Mouse (Mus musculus) left cerebral cortex, adult 2 months (tissue): ENCODE data around the gene Gucy2d. TPM values are rescaled to one million over a fixed set of nuclear protein-coding genes. Genes with fewer than 3 reads are reported as not detected.
A peak's percentile ranks its signal among the peaks of the same experiment; 100 is the strongest.

Experiments used
- DNase-seq, 2 experiments: peaks; one replicate each; pipeline ENCODE4 v3.0.0; 2021 to 2022; ENCODE audit warnings: low spot score in 2 of 2, mixed read lengths in 1 of 2; ENCODE audit errors: extremely low spot score in 1 of 2
- H3K27ac ChIP-seq: fragments of 200-600 bp; 2 replicates; pipeline ENCODE4 v1.8.1; 2022
- H3K4me3 ChIP-seq: fragments of 200-600 bp; 2 replicates; pipeline ENCODE4 v1.8.1; 2022
- CTCF ChIP-seq: fragments of 200-600 bp; IDR thresholded peaks from 2 replicates; pipeline ENCODE4 v1.8.1; 2022; ENCODE audit warnings: antibody characterized with exemption, mild to moderate bottlenecking, moderate library complexity
- intact Hi-C: fragments of 180-260 bp; cut with DNase I; formaldehyde crosslinking; loops from one replicate; pipeline ENCODE4 v1.15.1; 2025
- long read RNA-seq, 2 experiments: library from polyadenylated mRNA; stranded (forward); transcript quantifications; one replicate each; pipeline ENCODE4 v2.0.0; 2021; ENCODE audit warnings: borderline mapping rate in 2 of 2
- total RNA-seq, 2 experiments: library from RNA; stranded (reverse); gene quantifications; 2 replicates each; pipeline ENCODE4 v1.2.3; 2021

Gucy2d gene
- total RNA-seq, result not detected
- long read RNA-seq, experiment 1, result 0 reads
- long read RNA-seq, experiment 2, result 0 reads

- intact Hi-C loops, result loop anchor here (10.0 kb wide), 1 partner anchor 275 kb away; no protein-coding TSS in a partner anchor
- no peak for DNase-seq
- no peak for TF ChIP-seq CTCF
- H3K4me3 ChIP-seq, result no peak within 1 kb of the TSS
- H3K27ac ChIP-seq, result no peak within 1 kb of the TSS
These were observed at the start of gene Gucy2d for GRCm38 (mm10) chr7:98439956-98440466. Gene Gucy2d (plus strand): TSS chr7:98440416.

- DNase-seq, result no peak
- H3K4me3 ChIP-seq, result no peak overlapping the region
- intact Hi-C loops, result no loop called here
- H3K27ac ChIP-seq, result no peak overlapping the region
- no peak for TF ChIP-seq CTCF
These were observed 49.7 kb upstream of the Gucy2d start for GRCm38 (mm10) chr7:98390486-98390885.

- H3K4me3 ChIP-seq, result no peak overlapping the region
- no peak overlapping the region for H3K27ac ChIP-seq
- TF ChIP-seq CTCF, result no peak
- DNase-seq, result no peak
- intact Hi-C loops, result no loop called here
These were observed 48.8 kb upstream of the Gucy2d start for GRCm38 (mm10) chr7:98391351-98391936.

GRCm38 (mm10) chr7:98392466-98393201 lies 47.6 kb upstream of the Gucy2d start:
- no peak overlapping the region for H3K4me3 ChIP-seq
- intact Hi-C loops, result no loop called here
- no peak overlapping the region for H3K27ac ChIP-seq
- TF ChIP-seq CTCF, result no peak
- no peak for DNase-seq

- Histone ChIP-seq H3K4me3 (no peak overlapping the region), H3K27ac (no peak overlapping the region)
- intact Hi-C loops, result no loop called here
- no peak for TF ChIP-seq CTCF
- no peak for DNase-seq
These were observed 37.3 kb upstream of the Gucy2d start for GRCm38 (mm10) chr7:98402582-98403574.

DNA sequence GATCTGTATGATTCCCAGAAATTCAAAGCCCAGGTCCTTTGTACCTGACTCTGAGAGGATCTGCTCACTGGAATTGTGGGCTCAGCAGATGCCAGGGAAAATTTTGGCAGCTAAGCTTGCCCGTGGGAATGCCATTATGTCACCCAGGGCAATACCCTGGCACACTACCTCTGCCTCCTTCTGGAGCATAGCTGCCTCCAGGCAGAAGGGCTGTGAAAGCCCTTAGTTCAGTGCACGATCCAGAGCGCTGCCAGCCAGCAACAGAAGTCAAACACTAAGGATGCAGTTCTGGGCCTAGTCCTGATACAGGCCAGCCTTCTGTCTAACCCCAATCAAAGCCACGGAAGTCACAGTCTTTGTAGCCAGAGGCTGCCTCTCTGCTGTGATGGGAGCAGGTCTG lies 36.2 kb upstream of the Gucy2d start:
- no peak overlapping the region for H3K4me3 ChIP-seq
- H3K27ac ChIP-seq, result no peak overlapping the region
- no peak for DNase-seq
- intact Hi-C loops, result no loop called here
- no peak for TF ChIP-seq CTCF

DNA sequence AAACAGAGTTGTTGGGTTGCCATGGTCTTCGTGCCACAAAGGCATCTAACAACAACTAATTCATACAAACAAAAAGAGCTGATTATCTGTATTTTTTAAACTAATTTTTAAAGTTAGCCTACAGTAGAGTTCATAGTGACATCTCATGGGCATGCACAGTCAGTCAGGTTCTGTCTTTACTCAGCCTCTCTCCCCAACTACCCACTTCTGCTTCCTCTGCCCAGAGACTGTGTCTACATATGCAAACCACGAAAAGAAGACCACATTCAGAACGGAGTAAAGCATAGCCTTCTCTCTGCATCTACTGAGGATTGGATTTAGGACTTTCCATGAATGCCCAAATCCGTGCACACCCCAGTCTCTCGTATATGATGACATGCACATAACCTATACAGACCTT lies 32.6 kb upstream of the Gucy2d start:
- DNase-seq, result no peak
- Histone ChIP-seq H3K27ac (no peak overlapping the region), H3K4me3 (no peak overlapping the region)
- intact Hi-C loops, result no loop called here
- TF ChIP-seq CTCF, result no peak

DNA sequence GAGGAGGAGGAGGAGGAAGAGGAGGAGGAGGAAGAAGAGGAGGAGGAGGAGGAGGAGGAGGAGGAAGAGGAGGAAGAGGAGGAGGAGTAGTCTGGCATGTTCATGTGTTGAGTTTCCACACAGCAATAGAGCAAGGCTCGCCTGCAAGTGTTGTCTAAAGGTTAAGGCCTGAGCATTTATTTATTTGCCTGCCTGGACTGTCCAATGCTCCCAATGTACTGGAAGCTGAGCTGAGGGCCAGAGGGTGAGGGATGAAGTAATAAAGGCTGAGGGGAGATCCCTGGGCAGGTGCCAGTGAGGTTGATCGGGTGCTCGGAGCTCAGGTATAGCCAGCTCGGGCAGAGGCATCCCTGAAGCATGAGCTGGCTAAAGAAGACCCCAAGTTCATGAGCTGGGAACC lies 27.1 kb upstream of the Gucy2d start:
- DNase-seq, result no peak
- no peak for TF ChIP-seq CTCF
- intact Hi-C loops, result no loop called here
- no peak overlapping the region for H3K4me3 ChIP-seq
- no peak overlapping the region for H3K27ac ChIP-seq

- TF ChIP-seq CTCF, result no peak
- intact Hi-C loops, result no loop called here
- DNase-seq, result no peak
- no peak overlapping the region for H3K4me3 ChIP-seq
- H3K27ac ChIP-seq, result no peak overlapping the region
These were observed 24.7 kb upstream of the Gucy2d start for GRCm38 (mm10) chr7:98415550-98415949.

- intact Hi-C loops, result no loop called here
- no peak overlapping the region for H3K4me3 ChIP-seq
- H3K27ac ChIP-seq, result no peak overlapping the region
- TF ChIP-seq CTCF, result no peak
- no peak for DNase-seq
These were observed 24.2 kb upstream of the Gucy2d start for GRCm38 (mm10) chr7:98416020-98416419.

DNA sequence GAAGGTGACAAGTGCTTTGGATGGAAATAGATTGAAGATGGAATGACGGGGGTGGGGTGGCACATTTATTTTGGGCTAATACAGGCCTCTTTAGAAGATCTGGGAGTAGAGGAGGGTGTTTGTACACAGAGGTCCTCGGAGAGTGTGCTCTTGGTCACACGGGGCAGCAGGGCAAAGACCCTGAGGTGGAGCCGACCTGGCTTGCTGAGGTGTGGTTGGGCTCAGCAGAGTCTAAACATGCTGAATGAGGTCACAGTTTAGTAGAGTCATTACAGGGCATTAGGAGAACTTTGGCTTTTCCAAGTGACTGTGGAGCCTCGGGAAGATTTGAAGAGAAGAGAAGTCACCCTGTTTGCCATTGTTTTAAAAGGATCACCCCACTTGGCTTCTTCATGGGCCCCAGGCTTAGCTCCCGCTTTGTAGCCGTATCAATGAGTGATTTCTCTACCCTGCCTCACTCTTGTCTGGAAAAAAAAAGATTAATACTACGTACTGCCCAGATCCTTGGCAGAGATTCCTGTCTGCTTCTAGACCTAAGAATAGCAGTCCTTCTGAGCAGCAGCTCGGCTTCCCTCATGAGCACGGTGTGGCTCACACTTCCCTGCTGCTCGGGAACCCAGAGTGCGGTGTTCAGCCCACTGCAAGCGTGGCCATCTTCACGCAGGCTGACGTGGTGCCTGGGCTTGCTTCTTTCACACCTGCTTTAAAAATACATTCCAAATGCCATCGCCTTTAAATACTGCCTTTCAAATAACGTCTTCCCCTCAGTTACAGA lies 22.0 kb upstream of the Gucy2d start:
- no peak for TF ChIP-seq CTCF
- DNase-seq, result peak; percentile 54 to 61
- intact Hi-C loops, result no loop called here
- no peak overlapping the region for H3K4me3 ChIP-seq
- H3K27ac ChIP-seq, result no peak overlapping the region
